Mouse (Mus musculus): ENCODE measurements at regions not wholly inside any gene's neighbourhood (a gene's known extent, or its start where the extent isn't known, plus 50 kb on each side); places are given as distances from the start of the nearest gene placed in this dataset.

DNA sequence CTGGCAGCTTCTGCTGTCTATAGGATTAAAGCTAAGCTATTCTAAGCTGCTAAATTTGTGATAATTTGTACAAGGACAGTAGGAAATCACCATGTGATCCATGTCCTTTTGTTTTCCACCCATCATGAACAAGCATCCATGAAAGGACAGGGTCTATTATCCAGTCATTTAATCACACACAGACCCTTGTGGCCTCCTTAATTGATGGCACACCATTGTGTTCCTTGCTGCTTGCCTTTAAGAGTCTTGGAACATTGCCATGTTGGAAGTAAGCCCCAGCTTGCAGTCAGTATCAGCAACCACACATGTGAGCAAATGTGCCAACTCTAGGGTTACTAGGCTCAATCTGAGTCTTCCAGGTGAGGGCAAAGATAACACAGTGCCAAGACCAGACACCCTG, 608.7 kb downstream of the Hs3st4 start:
- TF ChIP-seq POLR2A (IDR thresholded peaks at IDR 0.05; ENCODE audit: extremely low read depth, insufficient read depth, low read length) (no peak), CTCF (IDR thresholded peaks at IDR 0.05; ENCODE audit: extremely low read depth, insufficient read depth, low read length) (no peak)

Data from cortical plate, adult 2 months (tissue).